In the genomic region with DNA sequence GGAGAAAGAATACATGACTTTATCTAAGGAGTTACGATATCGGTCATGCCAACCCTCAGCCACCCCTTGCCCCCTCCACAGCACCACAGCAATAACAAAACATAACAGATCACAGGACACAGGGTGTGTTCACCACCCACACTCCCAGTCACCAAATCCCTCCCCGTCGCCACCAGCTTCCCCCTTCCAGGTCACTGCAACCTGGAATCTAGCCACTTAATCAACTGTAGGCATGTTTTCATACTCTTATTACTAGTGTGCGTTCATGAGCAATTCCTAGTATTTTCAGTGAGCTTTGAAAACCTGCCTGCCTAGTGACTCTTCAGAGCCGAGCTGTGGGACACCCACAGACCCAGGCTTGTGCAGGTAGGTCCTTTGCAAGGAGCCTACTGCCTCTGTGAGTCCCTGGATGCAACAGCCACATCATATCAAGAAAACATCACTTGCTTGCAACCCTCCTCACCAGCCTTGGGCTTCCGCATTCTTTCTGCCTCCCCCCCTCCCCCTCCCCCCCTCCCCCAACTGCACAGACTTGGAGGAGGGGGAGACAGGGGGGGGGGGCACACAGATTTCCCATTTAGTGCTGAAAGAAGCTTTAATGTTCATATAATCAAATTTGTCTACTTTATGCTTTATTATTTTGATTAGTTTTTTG, we compare ENCODE assay signal across 23 mouse cellular contexts. TPM values are rescaled to one million over a fixed set of nuclear protein-coding genes. Genes with fewer than 3 reads are reported as not detected.
DNase-seq lines count a peak whose midpoint lies in the region; ATAC-seq and TF ChIP-seq lines count a peak whose summit lies in the region.
"Had no signal": no experiment of that assay in that cellular context is flagged by ENCODE, and none has a peak within 500 bp of the region (broad histone marks: within the 10 kb centered on the region; RNA-seq: fewer than 3 reads in every experiment).

No protein-coding gene starts in this region.

- H3K9me3 ChIP-seq in liver, postnatal 0 days (ENCODE audit: low read length) = no peaks in the 10 kb centered on the region
- H3K9me3 ChIP-seq in hindbrain, embryonic 14.5 days (ENCODE audit: control insufficient read depth, low read length) = no peaks in the 10 kb centered on the region
- H3K9me3 ChIP-seq: embryonic facial prominence, embryonic 15.5 days; heart, embryonic 10.5 days; limb, embryonic 12.5 days; liver, embryonic 13.5 days; megakaryocyte, embryonic 14.5 days; midbrain, embryonic 15.5 days had no signal

- intact Hi-C loops in left cerebral cortex, adult 2 months (cut with DNase I) = no loop called here

- peaks cover 11% of the 10 kb centered on the region for H3K4me1 ChIP-seq in liver, postnatal 0 days (ENCODE audit: insufficient read depth)
- peaks cover 44% of the 10 kb centered on the region for H3K4me1 ChIP-seq in thymus, adult 2 months (replicated peaks; ENCODE audit: control insufficient read depth, insufficient read depth, low read length)
- peaks cover 9% of the 10 kb centered on the region for H3K4me1 ChIP-seq in bone marrow, adult 2 months (ENCODE audit: control insufficient read depth, insufficient read depth, low read length)
- no peaks in the 10 kb centered on the region for H3K4me1 ChIP-seq in hindbrain, embryonic 14.5 days (replicated peaks; ENCODE audit: control insufficient read depth, insufficient read depth, low read length)
- H3K4me1 ChIP-seq: midbrain, embryonic 15.5 days had no signal

- H3K27ac ChIP-seq in liver, postnatal 0 days (ENCODE audit: low read depth) = peak overlapping the region; percentile 48
- H3K27ac ChIP-seq in thymus, adult 2 months (ENCODE audit: control insufficient read depth, insufficient read depth, low read length) = peak overlapping the region; percentile 69
- H3K27ac ChIP-seq in bone marrow, adult 2 months (ENCODE audit: control insufficient read depth, insufficient read depth, low read depth, low read length, poor library complexity) = peak overlapping the region; percentile 44
- H3K27ac ChIP-seq in hindbrain, embryonic 14.5 days = no peak overlapping the region
- H3K27ac ChIP-seq in left cerebral cortex, adult 2 months = no peak overlapping the region
- H3K27ac ChIP-seq: embryonic facial prominence, embryonic 15.5 days; heart, embryonic 10.5 days; limb, embryonic 12.5 days; midbrain, embryonic 15.5 days had no signal

- no peak for ATAC-seq in liver, postnatal 0 days
- ATAC-seq in hindbrain, embryonic 14.5 days (ENCODE audit: low FRiP score) = no peak
- ATAC-seq: forebrain, embryonic 16.5 days; midbrain, embryonic 15.5 days; Patski had no signal

- DNase-seq in liver, postnatal 0 days = no peak
- DNase-seq in liver = no peak
- DNase-seq in thymus, adult 2 months = no peak
- no peak for DNase-seq in thymus, postnatal 4 days
- DNase-seq in natural killer cell, adult 2 months (ENCODE audit: low spot score in 2 of 2) = peak; percentile 52 to 60
- no peak for DNase-seq in hindbrain, embryonic 14.5 days (ENCODE audit: low spot score)
- no peak for DNase-seq in left cerebral cortex, adult 2 months (ENCODE audit: extremely low spot score in 1 of 2, low spot score in 2 of 2)
- DNase-seq: adrenal gland, postnatal 14 days; cerebellum, adult 11 months; cerebellum, postnatal 14 days; kidney, adult 9 months; kidney, postnatal 36 days; liver, embryonic 13.5 days; right cerebral cortex, postnatal 25 days; thymus, postnatal 14 days had no signal

- 0 out of 2 replicates have a peak, but pooled peaks cover 3% of the 10 kb centered on the region for H3K36me3 ChIP-seq in liver, postnatal 0 days (replicated peaks; ENCODE audit: insufficient read depth, low read length)
- H3K36me3 ChIP-seq in thymus, adult 2 months (ENCODE audit: control insufficient read depth, insufficient read depth, low read length) = peaks cover 3% of the 10 kb centered on the region; the same call in 1 of the 2 replicates
- H3K36me3 ChIP-seq in hindbrain, embryonic 14.5 days (replicated peaks; ENCODE audit: control insufficient read depth, insufficient read depth) = peaks cover 23% of the 10 kb centered on the region
- H3K36me3 ChIP-seq: embryonic facial prominence, embryonic 15.5 days; limb, embryonic 12.5 days; liver, embryonic 13.5 days had no signal

- H3K27me3 ChIP-seq in liver, postnatal 0 days (ENCODE audit: insufficient read depth, low read length) = no peaks in the 10 kb centered on the region
- H3K27me3 ChIP-seq in thymus, adult 2 months (ENCODE audit: control insufficient read depth, insufficient read depth, low read length) = no peaks in the 10 kb centered on the region
- no peaks in the 10 kb centered on the region for H3K27me3 ChIP-seq in hindbrain, embryonic 14.5 days (ENCODE audit: control insufficient read depth, insufficient read depth, low read length)
- H3K27me3 ChIP-seq: embryonic facial prominence, embryonic 15.5 days; limb, embryonic 12.5 days; liver, embryonic 13.5 days; megakaryocyte, embryonic 14.5 days; midbrain, embryonic 15.5 days; Patski had no signal

- TF ChIP-seq POLR2A in thymus, adult 2 months (IDR thresholded peaks at IDR 0.05; ENCODE audit: control insufficient read depth, extremely low read depth, insufficient read depth, low read length, poor library complexity) = no peak
- no peak for TF ChIP-seq POLR2A in bone marrow, adult 2 months (IDR thresholded peaks at IDR 0.05; ENCODE audit: borderline replicate concordance, control insufficient read depth, low read depth, low read length)

- TF ChIP-seq CTCF in liver, postnatal 0 days (IDR thresholded peaks at IDR 0.05; ENCODE audit: low read depth) = no peak
- no peak for TF ChIP-seq CTCF in thymus, adult 2 months (IDR thresholded peaks at IDR 0.05; ENCODE audit: borderline replicate concordance, control insufficient read depth, extremely low read depth, insufficient read depth, low read length, poor library complexity)
- no peak for TF ChIP-seq CTCF in bone marrow, adult 2 months (IDR thresholded peaks at IDR 0.05; ENCODE audit: control insufficient read depth, insufficient read depth, low read length)
- no peak for TF ChIP-seq CTCF in left cerebral cortex, adult 2 months (IDR thresholded peaks at IDR 0.05)

- WGBS in liver, postnatal 0 days (ENCODE audit: insufficient replicate concordance) = 61% methylated on average over 7 of the region's 7 CpGs
- 61% methylated on average over 7 of the region's 7 CpGs for WGBS in thymus, adult 2 months
- WGBS in bone marrow, adult 2 months = 27% methylated on average over 7 of the region's 7 CpGs
- WGBS in hindbrain, embryonic 14.5 days = 88% methylated on average over 7 of the region's 7 CpGs

- no peak overlapping the region for H3K9ac ChIP-seq in liver, postnatal 0 days (replicated peaks)
- no peak overlapping the region for H3K9ac ChIP-seq in hindbrain, embryonic 14.5 days
- H3K9ac ChIP-seq: embryonic facial prominence, embryonic 15.5 days; limb, embryonic 12.5 days; liver, embryonic 13.5 days; midbrain, embryonic 15.5 days had no signal

- no peak for TF ChIP-seq EP300 in liver, postnatal 0 days (IDR thresholded peaks at IDR 0.05; ENCODE audit: low read depth)

- H3K4me3 ChIP-seq in liver, postnatal 0 days (ENCODE audit: low read depth, low read length) = no peak overlapping the region
- H3K4me3 ChIP-seq in thymus, adult 2 months (ENCODE audit: control insufficient read depth, insufficient read depth, low read length) = no peak overlapping the region
- H3K4me3 ChIP-seq in bone marrow, adult 2 months (replicated peaks; ENCODE audit: control insufficient read depth, low read depth, low read length) = no peak overlapping the region
- no peak overlapping the region for H3K4me3 ChIP-seq in hindbrain, embryonic 14.5 days (replicated peaks; ENCODE audit: low read length)
- H3K4me3 ChIP-seq in left cerebral cortex, adult 2 months = no peak overlapping the region
- H3K4me3 ChIP-seq: embryonic facial prominence, embryonic 15.5 days; heart, embryonic 10.5 days; limb, embryonic 12.5 days; liver, embryonic 13.5 days; midbrain, embryonic 15.5 days had no signal

- no peak overlapping the region for H3K4me2 ChIP-seq in liver, postnatal 0 days (ENCODE audit: low read depth, low read length)
- H3K4me2 ChIP-seq in hindbrain, embryonic 14.5 days (replicated peaks) = no peak overlapping the region
- H3K4me2 ChIP-seq: embryonic facial prominence, embryonic 15.5 days; limb, embryonic 12.5 days; liver, embryonic 13.5 days; midbrain, embryonic 15.5 days had no signal

RNA-seq across cellular contexts. Expression of a gene that starts 38.4 kb away (rescaled TPM):
- 4.9 and 7.8 TPM in 2 replicates for polyA plus RNA-seq in liver, postnatal 0 days (2015; fragmentation: Nextera tagmentation; extraction: Ambion mirVana)
- polyA plus RNA-seq in thymus, adult 2 months (2012; rRNA removed) = 106 and 120 TPM in 2 replicates
- 41.8 and 88.3 TPM in 2 replicates for polyA plus RNA-seq in bone marrow, adult 2 months (2011; ENCODE audit: insufficient read depth, insufficient read length, low replicate concordance, missing spikeins)
- 15.3 and 16.5 TPM in 2 replicates for polyA plus RNA-seq in hindbrain, embryonic 14.5 days (2014; fragmentation: Nextera tagmentation; extraction: Ambion mirVana)
- 10 to 100 TPM; 24.6 to 25.4 TPM for total RNA-seq in left cerebral cortex, adult 2 months (2021)

Comparison
In these comparisons a context has a peak if more than half of its experiments do, and no peak if none do; other contexts are left out.
1. DNase-seq: peak in natural killer cell, adult 2 months (2 of 2); none in liver, postnatal 0 days (single experiment), liver (single experiment), thymus, adult 2 months (single experiment), thymus, postnatal 4 days (single experiment), hindbrain, embryonic 14.5 days (single experiment) and left cerebral cortex, adult 2 months (0 of 2).
2. H3K27ac ChIP-seq: peak in liver, postnatal 0 days (single experiment), thymus, adult 2 months (single experiment) and bone marrow, adult 2 months (single experiment); none in hindbrain, embryonic 14.5 days (single experiment) and left cerebral cortex, adult 2 months (single experiment).